Mouse (Mus musculus): ENCODE measurements around the gene Egln2.
A peak's percentile ranks its signal among the peaks of the same experiment; 100 is the strongest.

The Egln2 gene

DNA sequence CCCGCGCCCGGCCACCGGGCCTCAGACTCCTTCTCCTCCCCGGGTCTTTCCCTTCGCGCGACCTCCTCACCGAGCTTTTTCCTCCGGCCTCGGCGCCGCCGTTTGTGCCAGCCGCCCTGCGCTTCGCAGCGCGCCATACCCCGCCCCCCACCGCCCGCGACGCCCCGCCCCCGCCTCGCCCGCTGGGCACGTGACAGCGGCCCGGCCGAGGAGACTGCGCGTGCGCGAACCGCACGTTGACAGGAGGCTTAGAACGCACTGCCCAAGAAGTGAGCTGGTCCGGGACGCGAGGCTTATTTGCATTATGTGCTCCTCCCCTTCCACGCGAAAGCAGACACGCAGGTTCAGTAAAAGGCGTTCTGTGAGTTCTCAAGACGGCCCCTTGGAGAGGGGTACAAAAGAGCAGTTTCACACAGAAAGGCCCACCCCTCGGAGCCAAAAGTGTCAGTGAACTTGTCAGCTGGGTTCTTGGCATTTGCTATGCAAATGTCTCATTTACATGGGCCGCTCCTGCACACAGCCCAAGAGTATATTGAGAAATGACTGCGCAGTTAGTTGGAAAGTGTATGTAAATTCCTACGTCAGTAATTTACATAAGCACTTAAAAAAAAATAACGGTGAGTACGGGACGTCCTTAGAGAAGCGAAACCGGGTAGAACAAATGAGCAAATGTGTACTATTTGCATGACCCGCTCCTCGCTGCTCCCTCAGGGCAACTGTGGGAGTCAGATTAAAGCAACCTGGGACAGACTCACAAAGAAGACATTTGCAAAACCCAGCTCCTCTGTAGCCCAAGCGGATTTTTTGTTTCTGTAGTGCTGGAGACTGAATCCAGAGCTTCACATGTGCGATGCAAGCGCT is at the start of gene Egln2:
Gene Egln2 (minus strand): TSS at position 189 of the 861 bp plus-strand sequence.
- peak; percentile 98 for DNase-seq

DNA sequence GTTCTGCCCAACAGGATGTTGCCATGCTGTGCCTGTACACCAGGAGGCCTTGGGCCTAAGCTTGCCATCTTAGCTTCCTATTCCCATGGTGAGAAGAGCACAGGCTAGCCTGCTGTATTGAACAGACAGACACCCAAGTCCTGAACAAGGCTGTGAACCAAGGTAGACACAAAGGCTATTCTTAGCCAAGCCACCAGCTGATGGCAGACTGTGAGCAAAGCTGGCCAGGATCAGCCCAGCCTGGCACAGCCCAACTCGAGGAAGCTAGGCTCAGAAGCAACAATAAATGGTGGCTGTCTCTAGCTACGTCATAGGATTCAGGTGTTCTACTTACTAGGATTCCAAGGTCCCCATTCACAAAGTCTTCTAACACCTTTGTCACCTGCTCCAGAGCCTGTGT is 46.0 kb upstream of the Egln2 start:
- DNase-seq, result no peak

DNA sequence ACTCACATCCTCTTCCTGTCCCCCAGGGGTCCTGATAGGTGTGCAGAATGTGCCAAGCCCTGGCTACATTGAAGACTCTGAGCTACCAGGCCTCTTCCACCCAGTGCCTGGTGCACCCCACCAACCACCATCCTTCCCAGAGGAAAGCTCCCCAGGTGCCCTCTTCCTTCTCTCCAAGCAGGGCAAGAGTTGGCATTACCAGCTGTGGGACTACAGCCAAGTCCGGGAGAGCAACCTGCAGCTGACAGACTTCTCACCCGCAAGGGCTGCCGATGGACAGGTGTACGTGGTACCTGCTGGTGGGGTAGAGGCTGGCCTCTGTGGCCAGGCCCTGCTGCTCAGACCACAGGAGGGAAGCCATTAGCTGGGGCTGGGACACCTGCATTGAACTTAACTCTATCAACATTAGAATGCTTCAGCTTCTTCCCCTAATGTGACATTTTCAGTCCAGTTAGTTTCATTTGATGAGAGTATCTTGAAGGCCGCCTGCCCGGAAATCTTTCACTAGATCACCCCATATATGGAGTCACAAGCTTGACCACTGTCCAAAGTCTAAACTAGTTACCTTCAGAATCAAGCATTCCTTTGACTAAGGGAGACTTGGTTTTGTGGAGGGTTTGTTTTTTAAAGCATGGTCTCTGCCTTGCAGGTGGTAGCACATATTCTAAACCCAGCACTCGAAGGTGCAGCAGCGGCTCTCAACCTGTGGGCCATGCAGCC is 37.3 kb upstream of the Egln2 start:
- no peak for DNase-seq

DNA sequence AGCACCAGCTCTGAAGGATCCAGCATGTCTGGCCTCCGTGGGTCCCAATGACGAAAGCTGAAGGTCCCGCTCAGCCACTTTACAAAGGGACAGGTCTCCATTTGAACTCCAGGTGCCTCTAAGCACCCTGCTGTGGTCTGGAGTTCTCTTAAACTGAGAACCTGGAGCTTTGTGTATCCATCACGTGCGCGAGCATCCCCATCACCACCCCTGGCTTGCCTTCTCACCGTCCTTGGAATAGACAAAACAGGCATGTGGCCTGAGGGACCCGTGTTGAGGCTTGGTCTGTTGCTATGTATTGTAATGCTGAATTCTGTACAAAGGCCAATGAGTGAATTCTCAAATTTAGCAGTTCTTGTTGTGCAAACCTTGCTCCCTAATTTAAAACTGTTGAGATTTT is 32.2 kb upstream of the Egln2 start:
- DNase-seq, result no peak

DNA sequence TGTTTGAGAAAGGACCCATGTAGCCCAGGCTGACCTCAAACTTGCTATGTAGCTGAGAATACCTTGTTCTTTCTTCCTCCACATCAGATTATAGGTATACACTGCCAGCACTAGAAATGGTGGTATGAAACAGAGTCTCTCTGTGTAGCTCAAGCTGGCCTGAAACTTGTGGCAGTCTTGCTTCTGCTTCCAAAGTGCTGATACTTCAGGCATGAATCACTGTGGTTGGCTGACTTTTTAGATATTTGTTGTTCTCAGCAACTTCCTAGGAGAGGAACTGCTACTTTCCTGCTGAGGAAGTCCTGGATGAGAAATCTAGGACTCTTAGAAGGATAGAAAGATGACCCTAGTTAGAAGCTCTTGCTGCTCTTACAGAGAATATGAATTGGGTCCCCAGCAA is 31.8 kb upstream of the Egln2 start:
- no peak for DNase-seq

DNA sequence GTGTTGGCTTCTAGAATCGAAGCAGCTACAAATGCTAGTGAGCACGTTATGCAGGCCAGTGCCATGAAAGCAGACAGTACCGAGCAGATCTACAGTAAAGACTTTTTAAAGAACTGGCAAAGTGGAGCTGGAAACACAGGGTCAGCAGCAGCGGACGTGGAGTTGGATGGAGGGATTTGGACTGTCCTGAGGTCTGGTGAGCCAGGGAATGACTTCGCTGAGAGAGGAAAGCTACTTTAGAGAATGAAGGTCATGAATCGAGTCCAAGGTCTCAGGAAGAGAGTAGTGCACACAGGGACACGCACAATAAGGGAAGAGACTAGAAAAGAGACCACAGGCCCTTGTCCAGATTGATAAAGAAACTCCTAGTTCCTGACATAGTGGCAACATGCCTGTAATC is 31.0 kb upstream of the Egln2 start:
- DNase-seq, result no peak

DNA sequence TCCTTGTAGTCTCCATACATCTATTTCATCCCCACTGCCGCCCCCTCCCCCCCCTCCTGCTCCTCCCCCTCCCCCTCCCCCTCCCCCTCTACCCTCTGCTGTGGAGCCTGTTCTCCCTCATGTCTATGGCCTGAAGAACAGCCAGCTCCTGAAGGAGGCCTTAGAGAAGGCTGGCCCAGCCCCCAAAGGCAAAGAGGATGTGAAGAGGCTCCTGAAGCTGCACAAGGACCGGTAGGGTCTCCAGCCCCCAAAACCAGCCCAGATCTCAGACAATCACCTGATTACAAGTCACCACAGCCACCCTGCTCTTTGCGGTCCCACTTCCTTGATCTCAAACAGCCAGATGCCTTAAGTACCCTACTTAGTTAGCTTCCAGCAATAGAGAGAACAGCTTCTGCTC is 30.5 kb upstream of the Egln2 start:
- DNase-seq, result no peak

DNA sequence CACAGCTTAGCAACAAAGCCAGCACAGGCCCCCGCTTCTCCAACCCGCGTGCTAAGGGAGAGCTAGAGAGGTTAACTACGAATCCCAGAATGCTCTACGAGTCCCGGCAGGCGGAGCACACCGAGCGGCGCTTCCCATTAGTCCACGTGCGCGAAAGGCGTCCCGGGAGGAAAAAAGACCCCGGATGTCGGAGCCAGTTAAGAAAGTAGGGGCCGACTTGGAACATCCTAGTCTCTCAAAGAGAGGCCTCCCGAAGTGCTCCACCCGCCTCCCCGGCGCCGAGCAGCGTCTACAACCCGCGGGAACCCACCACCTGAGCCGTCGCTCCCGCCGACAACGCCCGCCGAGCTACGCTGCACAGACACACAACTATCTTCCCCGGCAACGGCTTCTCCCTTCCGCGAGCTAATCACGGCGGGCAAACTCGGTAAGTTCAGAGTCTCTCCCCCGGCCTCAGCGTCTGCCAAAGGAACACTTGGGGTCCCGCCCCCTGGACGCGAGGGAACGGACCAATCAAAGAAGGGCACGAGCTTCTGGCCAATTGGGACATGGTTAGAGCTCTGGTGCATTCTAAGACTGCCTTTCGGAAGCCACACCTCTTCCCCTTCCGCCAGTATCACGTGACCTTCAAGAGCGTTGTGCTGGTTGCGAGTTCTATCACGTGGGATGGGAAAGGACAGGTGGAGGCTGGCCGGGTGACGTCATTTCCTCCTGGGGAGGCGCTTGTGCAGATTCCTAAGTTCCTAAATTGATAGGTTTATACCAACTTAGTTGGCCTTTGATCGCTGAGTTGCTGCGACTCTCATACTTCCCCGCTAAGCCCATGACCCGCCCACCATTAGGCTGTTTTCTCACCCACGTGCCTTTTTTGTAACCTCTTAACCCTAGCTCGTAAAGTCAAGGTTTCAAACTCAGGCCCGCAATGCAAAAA is 29.3 kb upstream of the Egln2 start, which contains the start of the genes BC024978 and Snrpa:
Gene BC024978 (plus strand): TSS at position 101 of the 931 bp plus-strand sequence.
Gene Snrpa (minus strand): TSS at position 591 of the 931 bp plus-strand sequence.
- peak; percentile 94 for DNase-seq

DNA sequence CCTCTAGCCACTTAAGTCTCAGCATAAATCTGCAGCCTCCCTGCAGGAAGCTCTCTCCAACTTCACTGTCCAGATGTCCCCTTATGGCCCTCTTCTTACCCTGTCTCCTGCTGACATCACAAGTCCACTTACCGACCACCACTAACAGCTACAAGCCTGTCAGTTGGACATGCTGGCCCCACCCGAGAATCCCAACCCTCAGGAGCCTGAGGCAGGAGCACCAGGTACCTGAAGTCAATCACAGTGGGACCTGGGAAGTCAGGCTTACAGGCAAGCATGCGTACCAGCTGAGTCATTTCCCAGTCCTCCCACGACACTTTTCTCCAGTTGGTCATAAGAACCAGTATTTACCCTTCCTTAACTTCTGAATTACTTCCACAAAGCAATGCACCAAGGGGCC is 27.1 kb upstream of the Egln2 start:
- no peak for DNase-seq

DNA sequence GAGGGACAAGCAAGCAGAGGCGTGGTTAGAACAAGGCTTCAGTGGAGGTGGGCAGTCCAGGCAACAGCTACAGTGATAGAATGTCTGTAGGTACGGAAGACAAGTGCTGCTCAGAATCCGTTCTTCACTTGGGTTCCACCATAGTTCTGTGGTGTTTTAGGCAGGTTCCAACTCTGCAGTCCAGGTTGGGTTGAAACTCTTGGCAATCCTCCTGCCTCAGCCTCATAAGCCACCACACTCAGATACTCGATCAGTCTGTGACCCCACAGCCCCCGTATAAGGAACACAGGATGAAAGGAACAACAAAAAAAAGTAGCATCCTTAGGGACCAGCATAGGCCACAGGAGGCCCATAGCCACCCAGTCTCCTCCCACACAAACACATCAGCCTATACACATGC is 25.8 kb upstream of the Egln2 start:
- no peak for DNase-seq

DNA sequence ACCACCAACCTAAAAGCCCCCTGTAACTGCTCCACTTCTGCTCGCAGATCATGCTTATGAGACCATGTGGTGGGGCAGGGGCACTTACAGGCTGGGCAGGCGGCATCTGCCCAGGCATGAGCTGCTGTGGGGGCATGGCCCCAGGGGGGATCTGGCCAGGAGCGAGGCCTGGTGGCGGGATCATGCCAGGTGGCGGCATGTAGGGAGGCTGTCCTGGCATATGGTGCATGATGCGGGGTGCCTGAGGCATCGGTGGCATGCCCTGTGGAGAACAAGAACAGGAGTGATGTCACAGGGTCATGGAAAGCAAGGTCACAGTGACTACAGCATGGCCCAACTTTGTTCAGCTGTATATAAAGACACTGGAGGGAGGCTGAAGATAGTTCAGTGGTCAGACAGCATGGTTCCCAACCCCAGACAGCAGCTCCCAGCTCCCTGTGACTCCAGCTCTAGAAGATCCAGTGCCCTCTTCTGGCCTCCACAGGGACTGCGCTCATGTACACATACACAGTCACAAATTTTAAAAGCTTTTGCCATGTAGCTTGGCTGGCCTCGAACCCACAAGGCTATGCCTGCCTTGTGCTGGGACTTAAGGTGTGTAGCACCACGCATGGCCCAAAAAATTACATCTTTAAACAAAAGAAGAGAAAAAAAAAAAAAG is 22.8 kb upstream of the Egln2 start:
- DNase-seq, result peak; percentile 37

DNA sequence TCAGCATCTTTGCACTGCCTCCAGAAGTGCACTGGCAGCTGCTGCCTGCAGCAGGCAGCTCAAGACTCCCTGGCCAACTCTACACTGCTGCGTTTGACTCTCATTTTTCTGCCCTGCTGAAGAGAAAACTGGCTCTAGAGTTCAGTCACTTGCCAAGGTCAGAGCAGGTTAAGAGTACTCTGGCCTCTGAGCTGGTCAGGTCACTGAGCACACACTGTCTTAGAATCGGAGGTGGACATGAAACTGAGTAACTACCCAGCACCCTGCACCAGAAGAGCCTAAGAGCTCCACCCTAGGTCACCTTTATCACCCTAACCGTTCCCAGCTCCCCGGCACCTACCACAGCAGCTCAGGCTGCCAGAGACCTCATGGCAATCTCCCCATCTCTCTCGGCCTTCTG is 19.4 kb upstream of the Egln2 start:
- DNase-seq, result no peak

DNA sequence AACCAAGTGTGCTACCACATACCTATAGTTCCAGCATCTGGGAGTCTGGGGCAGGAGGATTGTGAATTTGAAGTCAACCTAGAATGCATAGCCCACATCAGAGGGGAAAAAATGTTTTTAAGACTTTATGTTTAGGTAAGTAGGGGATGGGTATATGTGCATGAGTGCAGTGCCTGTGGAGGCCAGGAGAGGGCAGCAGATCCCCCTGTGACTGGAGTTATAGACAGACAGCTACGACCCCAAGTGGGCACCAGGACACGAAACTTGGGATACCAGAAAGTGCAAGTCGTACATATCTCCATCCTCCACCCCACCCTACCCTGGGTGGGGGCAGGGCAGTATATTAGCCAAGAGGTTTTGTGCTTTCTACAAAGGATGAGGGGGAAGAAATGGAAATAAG is 18.4 kb upstream of the Egln2 start:
- peak; percentile 76 for DNase-seq

DNA sequence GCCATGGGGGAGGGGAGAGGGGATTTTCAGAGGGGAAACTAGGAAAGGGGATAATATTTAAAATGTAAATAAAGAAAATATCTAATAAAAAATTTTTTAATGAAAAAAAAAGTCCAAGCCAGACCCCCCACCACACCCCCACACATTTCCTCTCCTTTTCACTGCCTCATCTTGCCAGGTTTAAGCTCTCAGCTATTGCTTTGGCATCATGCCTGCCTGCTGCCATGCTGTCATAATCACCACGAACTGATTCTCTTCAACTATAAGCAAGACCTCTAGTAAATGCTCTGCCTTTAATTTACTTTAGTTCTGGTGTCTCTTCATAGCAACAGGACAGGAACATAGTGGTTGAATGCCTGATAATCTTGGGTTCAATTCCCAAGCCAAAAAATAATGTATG is 15.9 kb upstream of the Egln2 start:
- DNase-seq, result no peak

DNA sequence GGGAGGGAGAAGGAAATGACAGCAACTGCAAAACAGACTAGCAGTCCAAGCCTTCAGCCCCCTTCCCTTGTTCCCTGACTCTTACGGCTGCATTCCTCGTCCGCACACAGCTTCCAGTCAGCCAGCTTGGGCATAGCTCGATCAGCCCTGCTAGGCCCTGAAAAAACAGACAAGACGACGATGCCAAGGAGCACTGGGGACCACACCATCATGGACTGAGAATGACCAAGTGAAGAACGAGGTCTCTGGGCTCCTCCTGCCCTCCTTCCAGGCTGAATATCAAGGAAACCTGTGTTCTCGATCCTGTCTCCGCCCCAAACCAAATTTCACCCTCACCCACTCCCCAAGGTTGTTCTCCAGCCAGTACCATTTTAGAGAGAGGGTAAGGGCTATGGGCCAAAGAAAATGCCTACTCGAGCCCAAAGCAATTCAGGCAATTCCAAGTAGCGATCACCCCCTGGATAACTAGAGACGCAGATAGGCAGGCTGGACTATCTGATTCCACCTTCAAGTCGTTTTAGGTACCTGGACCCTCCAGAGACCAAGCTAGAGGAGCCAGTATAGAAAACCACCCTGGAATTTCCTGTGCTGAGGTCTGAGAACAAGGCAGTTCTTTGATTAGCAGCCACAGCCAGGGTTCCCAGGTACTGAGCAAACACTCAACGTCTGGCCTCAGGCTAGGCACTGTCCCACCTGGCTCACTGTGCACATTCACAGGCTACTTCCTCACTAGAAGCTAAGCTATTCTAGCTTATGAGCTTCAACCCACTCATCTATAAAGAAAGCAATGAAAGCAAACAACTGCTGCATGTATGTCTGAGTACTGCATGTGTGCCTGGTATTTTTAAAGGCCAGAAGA is 14.5 kb upstream of the Egln2 start, which contains the start of the genes Gm21983 and Mia:
Gene Gm21983 (minus strand): TSS at position 250 of the 859 bp plus-strand sequence.
Gene Mia (minus strand): TSS at position 321 of the 859 bp plus-strand sequence.
- no peak for DNase-seq

DNA sequence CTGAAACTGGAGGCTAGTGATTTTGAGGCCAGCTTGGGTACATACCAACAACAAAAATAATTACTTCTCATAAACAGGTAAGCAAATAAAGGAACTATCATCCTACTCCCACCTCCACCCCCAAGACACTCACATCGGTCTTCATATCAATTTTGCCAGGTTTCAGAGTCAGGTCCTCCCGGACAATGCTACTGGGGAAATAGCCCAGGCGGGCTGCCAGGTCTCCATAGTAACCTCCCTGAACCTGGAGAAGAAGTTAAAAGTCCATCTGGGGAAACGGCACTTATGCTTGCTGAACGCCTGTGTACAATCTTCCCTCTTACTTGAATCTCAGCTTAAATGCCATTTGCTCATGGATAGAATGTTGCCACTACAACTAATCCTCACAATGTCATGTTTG is 13.4 kb upstream of the Egln2 start:
- no peak for DNase-seq

DNA sequence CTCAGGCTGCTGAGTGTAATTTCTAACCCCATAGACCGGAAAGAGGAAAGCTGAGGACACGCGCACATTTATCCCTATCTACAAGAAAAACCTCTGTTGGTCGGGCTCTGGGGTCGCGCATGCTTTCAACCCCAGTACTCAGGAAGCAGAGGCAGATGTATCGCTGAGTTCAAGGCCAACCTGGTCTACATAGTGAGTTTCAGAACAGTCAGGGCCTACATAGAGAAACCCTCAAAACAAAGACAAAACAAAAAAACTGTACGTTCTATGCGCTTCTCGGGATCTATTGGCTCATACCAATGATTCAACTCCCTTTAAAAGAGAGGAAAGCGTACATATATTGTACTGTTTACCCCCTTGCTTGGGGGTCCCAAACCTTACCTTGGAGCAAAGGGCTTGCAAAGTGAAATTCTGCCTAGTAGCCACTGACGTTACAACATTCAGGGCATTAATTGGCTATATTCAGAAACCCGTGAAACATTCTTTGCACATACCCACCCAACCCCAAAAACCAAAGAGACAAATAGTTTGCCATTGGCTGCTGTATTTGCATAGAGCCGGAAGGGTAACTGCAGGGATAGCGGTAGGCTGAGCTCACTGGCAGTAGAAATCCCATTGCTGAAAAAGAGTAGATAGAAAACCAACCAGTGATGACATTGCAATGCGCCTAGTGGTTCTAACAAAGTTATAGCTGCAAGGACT is 12.8 kb upstream of the Egln2 start:
- DNase-seq, result no peak

DNA sequence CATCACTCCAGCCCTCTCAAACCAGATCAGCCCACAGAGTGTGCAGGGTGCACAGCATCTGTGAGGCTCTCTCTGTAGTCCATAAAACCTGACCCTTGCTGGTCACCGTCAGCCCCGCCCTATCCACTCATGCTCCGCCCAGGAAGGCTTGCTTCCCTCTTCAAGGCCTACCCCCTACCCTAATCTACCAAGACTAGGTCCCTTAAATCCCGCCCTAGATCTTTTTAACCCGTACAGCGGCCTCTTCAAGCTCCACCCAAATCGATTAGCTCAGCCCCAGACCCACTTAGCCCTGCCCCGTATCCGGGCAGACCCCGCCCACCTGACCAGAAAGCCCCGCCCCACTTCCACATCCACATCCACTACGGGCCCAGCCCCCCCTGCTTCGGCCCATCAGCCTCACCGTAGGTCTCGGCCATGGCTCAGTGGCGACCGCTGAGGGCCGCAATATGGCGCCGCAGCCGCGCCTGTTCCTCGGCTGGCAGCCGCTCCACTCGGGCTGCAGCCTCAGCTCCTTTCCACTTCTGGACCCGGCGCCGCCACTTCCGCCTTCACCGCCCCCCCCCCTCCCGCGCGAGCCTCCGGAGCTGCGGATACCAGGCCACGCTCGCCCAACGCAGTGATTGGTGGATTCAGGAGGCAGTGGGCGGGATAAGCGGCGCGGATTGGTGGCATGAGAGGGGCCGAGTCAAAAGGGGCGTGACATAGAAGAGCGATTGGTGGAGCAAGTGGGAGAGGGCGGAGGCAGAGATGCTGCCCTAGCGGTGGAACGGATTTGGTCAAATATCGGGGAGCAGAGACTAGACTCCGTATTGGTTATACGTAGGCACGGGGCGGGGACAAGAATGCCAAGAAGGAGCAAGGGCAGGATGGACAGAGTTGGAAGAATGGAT is 12.0 kb upstream of the Egln2 start, which contains the start of gene Rab4b:
Gene Rab4b (minus strand): TSS at position 573 of the 893 bp plus-strand sequence.
- DNase-seq, result peak; percentile 98

DNA sequence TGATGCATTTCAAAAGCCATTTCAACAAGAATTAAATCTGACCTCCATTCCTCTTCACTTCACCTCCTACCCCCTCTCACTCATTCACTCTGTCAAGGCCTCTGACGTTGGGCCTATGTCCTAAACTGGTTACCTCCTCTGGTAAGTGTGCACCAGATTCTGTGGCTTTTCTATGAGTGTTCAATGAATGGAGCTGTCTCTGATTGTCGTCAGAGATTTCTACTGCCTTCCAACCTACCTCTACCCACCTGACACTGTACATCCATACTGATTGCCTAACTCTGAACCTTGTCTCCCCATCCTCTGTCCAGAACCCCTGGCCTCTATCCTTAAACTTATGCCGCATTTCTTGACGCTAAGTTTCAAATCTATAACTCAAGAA is 11.3 kb upstream of the Egln2 start:
- no peak for DNase-seq
